28 mouse cellular contexts compared by ENCODE assay signal in genomic region chr5:24374666-24375328, GRCm38 (mm10). TPM values are rescaled to one million over a fixed set of nuclear protein-coding genes. Genes with fewer than 3 reads are reported as not detected.
A peak's percentile ranks its signal among the peaks of the same experiment; 100 is the strongest.
DNase-seq lines count a peak whose midpoint lies in the region; ATAC-seq and TF ChIP-seq lines count a peak whose summit lies in the region.
"Had no signal": no experiment of that assay in that cellular context is flagged by ENCODE, and none has a peak within 500 bp of the region (broad histone marks: within the 10 kb centered on the region; RNA-seq: fewer than 3 reads in every experiment).

No protein-coding gene starts in this region.

- H3K27me3 ChIP-seq in forebrain, postnatal 0 days (ENCODE audit: insufficient read depth, low read length) = no peaks in the 10 kb centered on the region
- H3K27me3 ChIP-seq in forebrain, embryonic 12.5 days = no peaks in the 10 kb centered on the region; the same call in 1 of the 2 replicates
- H3K27me3 ChIP-seq in heart, embryonic 16.5 days (ENCODE audit: control insufficient read depth, insufficient read depth, low read length) = no peaks in the 10 kb centered on the region
- H3K27me3 ChIP-seq: hindbrain, embryonic 12.5 days; hindbrain, embryonic 15.5 days had no signal

- no peaks in the 10 kb centered on the region for H3K36me3 ChIP-seq in forebrain, postnatal 0 days (ENCODE audit: insufficient read depth)
- no peaks in the 10 kb centered on the region for H3K36me3 ChIP-seq in forebrain, embryonic 12.5 days (replicated peaks)
- H3K36me3 ChIP-seq in heart, embryonic 16.5 days (ENCODE audit: control insufficient read depth, insufficient read depth) = no peaks in the 10 kb centered on the region
- H3K36me3 ChIP-seq: embryonic facial prominence, embryonic 10.5 days; embryonic facial prominence, embryonic 13.5 days; forebrain, embryonic 10.5 days; hindbrain, embryonic 12.5 days; hindbrain, embryonic 15.5 days had no signal

- H3K4me3 ChIP-seq in forebrain, postnatal 0 days (ENCODE audit: low read depth, low read length) = no peak overlapping the region
- H3K4me3 ChIP-seq in forebrain, embryonic 12.5 days (replicated peaks) = no peak overlapping the region
- H3K4me3 ChIP-seq in heart, embryonic 16.5 days (ENCODE audit: low read length) = no peak overlapping the region
- H3K4me3 ChIP-seq: embryonic facial prominence, embryonic 10.5 days; embryonic facial prominence, embryonic 13.5 days; erythroblast, embryonic 14.5 days; forebrain, embryonic 10.5 days; heart, embryonic 10.5 days; hindbrain, embryonic 12.5 days; hindbrain, embryonic 15.5 days had no signal

- H3K27ac ChIP-seq in forebrain, postnatal 0 days (ENCODE audit: low read depth, low read length) = no peak overlapping the region
- H3K27ac ChIP-seq in forebrain, embryonic 12.5 days = no peak overlapping the region
- H3K27ac ChIP-seq in heart, embryonic 16.5 days (ENCODE audit: low read length) = 0 out of 2 replicates have a peak overlapping the region, but pooled peaks have one; percentile 9
- H3K27ac ChIP-seq: embryonic facial prominence, embryonic 10.5 days; embryonic facial prominence, embryonic 13.5 days; forebrain, embryonic 10.5 days; heart, embryonic 10.5 days; hindbrain, embryonic 12.5 days; hindbrain, embryonic 15.5 days had no signal

- no peaks in the 10 kb centered on the region for H3K9me3 ChIP-seq in forebrain, postnatal 0 days (ENCODE audit: low read length)
- no peaks in the 10 kb centered on the region for H3K9me3 ChIP-seq in forebrain, embryonic 12.5 days
- no peaks in the 10 kb centered on the region for H3K9me3 ChIP-seq in heart, embryonic 16.5 days (replicated peaks; ENCODE audit: control insufficient read depth, low read length)
- H3K9me3 ChIP-seq: embryonic facial prominence, embryonic 10.5 days; embryonic facial prominence, embryonic 13.5 days; forebrain, embryonic 10.5 days; heart, embryonic 10.5 days; hindbrain, embryonic 12.5 days; hindbrain, embryonic 15.5 days had no signal

- no peak for DNase-seq in forebrain, postnatal 0 days
- DNase-seq in heart, adult 8-10 months (ENCODE audit: low spot score) = no peak
- DNase-seq in NIH3T3 (ENCODE audit: low read depth) = peak; percentile 87
- DNase-seq in fibroblast of lung, adult 2 months (ENCODE audit: low read depth) = peak; percentile 36
- DNase-seq in gastrocnemius, adult 8-10 months (ENCODE audit: low spot score in 2 of 2) = no peak
- DNase-seq in kidney, postnatal 25 days = no peak
- DNase-seq: adrenal gland, postnatal 10 days; cerebellum, adult 11-12 months; cerebellum, adult 8-10 months; cerebellum, postnatal 10 days; cerebellum, postnatal 36 days; embryo, embryonic 11 days; gastrocnemius, postnatal 14 days had no signal

- H3K9ac ChIP-seq in forebrain, postnatal 0 days = no peak overlapping the region
- H3K9ac ChIP-seq in forebrain, embryonic 12.5 days = no peak overlapping the region
- no peak overlapping the region for H3K9ac ChIP-seq in heart, embryonic 16.5 days (ENCODE audit: low read length)
- H3K9ac ChIP-seq: embryonic facial prominence, embryonic 13.5 days; hindbrain, embryonic 12.5 days; hindbrain, embryonic 15.5 days had no signal

- TF ChIP-seq CTCF in forebrain, postnatal 0 days (IDR thresholded peaks at IDR 0.05; ENCODE audit: low read depth) = no peak

- H3K4me1 ChIP-seq in forebrain, postnatal 0 days (ENCODE audit: insufficient read depth) = no peaks in the 10 kb centered on the region
- peaks cover 6% of the 10 kb centered on the region for H3K4me1 ChIP-seq in forebrain, embryonic 12.5 days
- H3K4me1 ChIP-seq in heart, embryonic 16.5 days (ENCODE audit: control insufficient read depth, insufficient read depth, low read length) = peaks cover 10% of the 10 kb centered on the region
- H3K4me1 ChIP-seq: hindbrain, embryonic 12.5 days; hindbrain, embryonic 15.5 days had no signal

- no peak overlapping the region for H3K4me2 ChIP-seq in forebrain, postnatal 0 days (ENCODE audit: low read depth)
- no peak overlapping the region for H3K4me2 ChIP-seq in forebrain, embryonic 12.5 days
- no peak overlapping the region for H3K4me2 ChIP-seq in heart, embryonic 16.5 days (ENCODE audit: low read depth, low read length)
- H3K4me2 ChIP-seq: embryonic facial prominence, embryonic 13.5 days; hindbrain, embryonic 12.5 days; hindbrain, embryonic 15.5 days had no signal

- WGBS in forebrain, postnatal 0 days = 58% methylated on average over 7 of the region's 7 CpGs
- WGBS in forebrain, embryonic 12.5 days = 82% methylated on average over 7 of the region's 7 CpGs
- 50% methylated on average over 7 of the region's 7 CpGs for WGBS in heart, embryonic 16.5 days

- ATAC-seq in forebrain, postnatal 0 days = peak; percentile 47
- no peak for ATAC-seq in forebrain, embryonic 12.5 days (ENCODE audit: low FRiP score)
- ATAC-seq in heart, embryonic 16.5 days (replicated peaks; ENCODE audit: extremely low read depth, insufficient read depth, low FRiP score) = no peak
- ATAC-seq: activated CD4-positive, CD25-positive, alpha-beta regulatory T cell, adult 4 months; intestine, postnatal 0 days had no signal

RNA-seq across cellular contexts. Expression of gene Nos3, which starts 10.2 kb away (rescaled TPM):
- total RNA-seq in forebrain, postnatal 0 days (2014; rRNA removed) = 6.1 and 8.3 TPM in 2 replicates
- polyA plus RNA-seq in forebrain, postnatal 0 days (2015; fragmentation: Nextera tagmentation; extraction: Ambion mirVana) = 6.3 and 6.8 TPM in 2 replicates
- polyA plus RNA-seq in forebrain, embryonic 12.5 days (2016; fragmentation: Nextera tagmentation; extraction: Ambion mirVana) = 7.1 and 7.2 TPM in 2 replicates
- 27.3 and 31.9 TPM in 2 replicates for polyA plus RNA-seq in heart, embryonic 16.5 days (2015; fragmentation: Nextera tagmentation; extraction: Ambion mirVana)
- total RNA-seq in heart, adult 8-10 months (2022) = 10 to 100 TPM; 21.4 to 26.9 (median 23.8) TPM
- total RNA-seq in gastrocnemius, adult 8-10 months (2022) = 1 to 10 TPM; 3.2 to 5.8 (median 4.0) TPM
- total RNA-seq: hematopoietic stem cell, adult 5-6 weeks had no signal

RNA-seq across cellular contexts. Expression of gene Atg9b, which starts 17.1 kb away (rescaled TPM):
- 8.0 and 9.5 TPM in 2 replicates for total RNA-seq in forebrain, postnatal 0 days (2014; rRNA removed)
- 3.4 and 5.1 TPM in 2 replicates for polyA plus RNA-seq in forebrain, postnatal 0 days (2015; fragmentation: Nextera tagmentation; extraction: Ambion mirVana)
- 0.34 and 0.53 TPM in 2 replicates for polyA plus RNA-seq in forebrain, embryonic 12.5 days (2016; fragmentation: Nextera tagmentation; extraction: Ambion mirVana)
- 2.3 and 2.6 TPM in 2 replicates for polyA plus RNA-seq in heart, embryonic 16.5 days (2015; fragmentation: Nextera tagmentation; extraction: Ambion mirVana)
- total RNA-seq in heart, adult 8-10 months (2022) = 1 to 10 TPM in 2 of 4 experiments, under 1 TPM in 2; 0.73 to 1.7 (median 1.1) TPM
- under 1 TPM in 1 of 4 experiments, not detected in 3; 0.22 TPM for total RNA-seq in gastrocnemius, adult 8-10 months (2022)

RNA-seq across cellular contexts. Expression of gene Abcb8, which starts 18.7 kb away (rescaled TPM):
- 58.2 and 64.1 TPM in 2 replicates for total RNA-seq in forebrain, postnatal 0 days (2014; rRNA removed)
- 38.7 and 44.6 TPM in 2 replicates for polyA plus RNA-seq in forebrain, postnatal 0 days (2015; fragmentation: Nextera tagmentation; extraction: Ambion mirVana)
- polyA plus RNA-seq in forebrain, embryonic 12.5 days (2016; fragmentation: Nextera tagmentation; extraction: Ambion mirVana) = 43.6 and 47.4 TPM in 2 replicates
- 71.1 and 77.3 TPM in 2 replicates for polyA plus RNA-seq in heart, embryonic 16.5 days (2015; fragmentation: Nextera tagmentation; extraction: Ambion mirVana)
- 100 to 1,000 TPM in 2 of 4 experiments, 10 to 100 TPM in 2; 96.5 to 106 (median 101) TPM for total RNA-seq in heart, adult 8-10 months (2022)
- total RNA-seq in gastrocnemius, adult 8-10 months (2022) = 10 to 100 TPM; 34.7 to 40.0 (median 38.8) TPM

RNA-seq across cellular contexts. Expression of gene Kcnh2, which starts 23.4 kb away (rescaled TPM):
- total RNA-seq in forebrain, postnatal 0 days (2014; rRNA removed) = 13.5 and 21.2 TPM in 2 replicates
- 4.7 and 6.8 TPM in 2 replicates for polyA plus RNA-seq in forebrain, postnatal 0 days (2015; fragmentation: Nextera tagmentation; extraction: Ambion mirVana)
- 9.8 and 10.1 TPM in 2 replicates for polyA plus RNA-seq in forebrain, embryonic 12.5 days (2016; fragmentation: Nextera tagmentation; extraction: Ambion mirVana)
- polyA plus RNA-seq in heart, embryonic 16.5 days (2015; fragmentation: Nextera tagmentation; extraction: Ambion mirVana) = 18.0 and 25.2 TPM in 2 replicates
- 10 to 100 TPM; 48.8 to 95.2 (median 71.0) TPM for total RNA-seq in heart, adult 8-10 months (2022)
- 1 to 10 TPM in 2 of 4 experiments, under 1 TPM in 2; 0.54 to 1.8 (median 1.2) TPM for total RNA-seq in gastrocnemius, adult 8-10 months (2022)
- polyA plus RNA-seq: erythroblast, embryonic 14.5 days had no signal

RNA-seq across cellular contexts. Expression of gene Asic3, which starts 38.4 kb away (rescaled TPM):
- total RNA-seq in forebrain, postnatal 0 days (2014; rRNA removed) = 0.15 TPM in 1 of 2 replicates, not detected in the other
- 0.08 and 0.52 TPM in 2 replicates for polyA plus RNA-seq in forebrain, postnatal 0 days (2015; fragmentation: Nextera tagmentation; extraction: Ambion mirVana)
- 0.20 and 0.37 TPM in 2 replicates for polyA plus RNA-seq in forebrain, embryonic 12.5 days (2016; fragmentation: Nextera tagmentation; extraction: Ambion mirVana)
- 0.14 TPM in 1 of 2 replicates, not detected in the other for polyA plus RNA-seq in heart, embryonic 16.5 days (2015; fragmentation: Nextera tagmentation; extraction: Ambion mirVana)
- under 1 TPM in 1 of 4 experiments, not detected in 3; 0.16 TPM for total RNA-seq in heart, adult 8-10 months (2022)
- total RNA-seq in gastrocnemius, adult 8-10 months (2022) = under 1 TPM in 1 of 4 experiments, not detected in 3; 0.34 TPM
- total RNA-seq: heart, adult 18-20 months; hematopoietic stem cell, adult 5-6 weeks had no signal
- polyA plus RNA-seq: erythroblast, embryonic 14.5 days; forebrain, embryonic 10.5 days; heart, embryonic 14.5 days; intestine, embryonic 14.5 days had no signal

Comparison
In these comparisons a context has a peak if more than half of its experiments do, and no peak if none do; other contexts are left out.
1. DNase-seq: peak in NIH3T3 (single experiment) and fibroblast of lung, adult 2 months (single experiment); none in forebrain, postnatal 0 days (single experiment), heart, adult 8-10 months (single experiment), gastrocnemius, adult 8-10 months (0 of 2) and kidney, postnatal 25 days (0 of 2).